Mouse (Mus musculus): ENCODE results near the gene Prkag2.
"Not testable (repeated sequence)": the region's sequence is repeated elsewhere in the genome, so short reads cannot be mapped to it uniquely, and the experiment has no call there.

Gene Prkag2

DNA sequence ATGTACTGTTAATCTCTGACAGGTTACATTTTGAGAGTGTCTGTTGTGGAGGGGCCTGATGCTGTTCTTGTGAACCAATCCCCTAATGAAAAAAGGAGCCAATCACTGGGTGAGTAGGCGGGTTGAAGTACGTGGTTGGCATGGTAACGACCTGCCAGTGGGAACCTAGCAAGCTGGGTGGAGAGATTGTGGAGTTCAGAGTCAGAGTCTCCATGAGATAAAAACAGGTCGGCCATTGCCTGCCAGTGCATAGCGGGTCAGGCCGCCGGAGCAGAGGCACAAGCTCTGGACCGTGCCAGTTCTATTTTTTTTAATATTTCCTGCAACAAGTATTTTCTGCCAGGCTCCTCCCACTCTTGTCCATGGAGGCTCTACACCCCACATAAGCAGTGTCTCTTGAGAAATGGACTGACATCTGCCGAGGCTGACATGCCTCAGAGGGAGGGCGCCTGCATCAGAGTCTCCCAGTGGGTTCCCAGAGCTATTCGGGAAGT, 230.6 kb downstream of the Prkag2 start:
- in situ Hi-C loops (cut with MboI) = no loop called here

DNA sequence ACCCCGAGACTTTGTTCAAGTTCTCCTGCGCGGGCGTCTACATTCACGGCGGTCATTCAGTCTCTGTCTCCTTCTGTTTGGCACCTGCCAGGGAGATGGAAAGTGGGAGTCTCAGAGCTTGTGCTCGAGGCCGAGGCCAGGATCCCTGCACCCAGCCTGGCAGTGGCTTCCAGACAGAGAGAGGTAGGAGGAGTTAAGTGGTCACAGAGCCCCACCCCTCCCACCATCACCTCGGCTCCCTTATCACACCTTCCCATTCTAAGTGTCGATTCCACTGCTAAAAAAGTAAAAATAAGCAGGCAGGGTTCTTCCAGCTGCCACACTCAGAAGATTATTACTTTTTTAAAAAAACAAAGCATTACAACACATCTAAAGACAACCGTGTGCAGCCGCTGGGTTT, 236.6 kb downstream of the Prkag2 start:
- in situ Hi-C loops (cut with MboI) = no loop called here

DNA sequence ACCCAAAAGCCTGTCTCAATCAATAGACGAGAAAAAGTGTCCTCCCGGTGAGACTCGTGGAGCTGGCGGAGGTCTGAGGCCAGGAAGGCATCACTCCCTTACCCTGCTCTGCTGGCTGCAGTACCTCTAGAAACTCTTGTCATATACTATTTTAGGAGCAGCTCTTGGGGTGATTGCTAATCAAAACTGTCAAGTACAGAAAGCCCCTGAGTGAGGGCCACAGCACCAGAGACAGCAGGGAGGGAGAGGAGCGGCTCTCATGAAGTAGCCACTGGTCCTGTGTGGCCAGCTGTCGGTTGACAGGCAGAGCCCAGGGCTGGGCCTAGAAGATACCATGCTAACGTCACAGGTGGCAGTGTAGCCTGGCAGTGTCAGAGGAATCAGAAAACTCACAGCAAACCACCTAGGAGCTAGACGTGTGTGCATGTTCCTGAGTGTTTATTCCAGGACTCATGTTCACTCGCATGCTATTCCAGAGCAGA, 239.0 kb downstream of the Prkag2 start:
- in situ Hi-C loops (cut with MboI) = no loop called here

DNA sequence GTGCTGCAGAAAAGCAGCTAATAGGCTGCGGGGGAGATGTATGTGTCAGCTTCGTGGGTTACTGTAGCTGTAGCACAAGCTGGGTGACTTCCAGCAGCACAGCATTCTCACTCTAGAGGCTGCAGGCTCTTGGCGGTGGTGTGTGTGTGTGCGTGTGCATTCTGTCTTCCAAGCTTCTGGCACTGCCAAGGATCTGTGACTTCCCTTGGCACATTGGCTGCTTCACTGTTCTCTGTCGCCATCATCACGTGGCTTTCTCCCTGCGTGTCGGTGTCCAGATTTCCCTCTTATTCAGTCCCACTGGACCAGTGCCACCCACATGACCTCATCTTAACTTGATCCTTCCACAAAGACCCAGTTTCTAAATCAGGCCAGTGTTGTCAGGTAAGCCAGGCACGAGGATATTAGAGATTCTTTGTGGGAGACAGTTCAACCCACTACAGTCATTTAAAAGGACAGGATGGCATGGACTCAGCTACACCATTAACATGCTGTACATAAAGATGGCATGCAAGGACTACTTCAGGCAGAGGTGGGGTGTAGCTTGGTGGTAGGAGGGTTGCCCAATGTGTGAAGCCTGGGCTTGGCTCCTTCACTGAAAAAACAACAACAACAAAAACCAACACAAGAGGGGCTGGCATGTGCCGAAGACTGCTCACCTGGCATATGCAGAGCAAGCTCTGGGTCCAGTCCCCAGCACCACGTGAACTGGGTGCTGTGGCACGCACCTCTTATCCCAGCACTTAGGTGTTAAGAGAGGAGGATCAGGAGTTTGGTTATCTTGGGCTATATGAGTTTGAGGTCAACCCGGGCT, 239.6 kb downstream of the Prkag2 start:
- in situ Hi-C loops (cut with MboI) = no loop called here

DNA sequence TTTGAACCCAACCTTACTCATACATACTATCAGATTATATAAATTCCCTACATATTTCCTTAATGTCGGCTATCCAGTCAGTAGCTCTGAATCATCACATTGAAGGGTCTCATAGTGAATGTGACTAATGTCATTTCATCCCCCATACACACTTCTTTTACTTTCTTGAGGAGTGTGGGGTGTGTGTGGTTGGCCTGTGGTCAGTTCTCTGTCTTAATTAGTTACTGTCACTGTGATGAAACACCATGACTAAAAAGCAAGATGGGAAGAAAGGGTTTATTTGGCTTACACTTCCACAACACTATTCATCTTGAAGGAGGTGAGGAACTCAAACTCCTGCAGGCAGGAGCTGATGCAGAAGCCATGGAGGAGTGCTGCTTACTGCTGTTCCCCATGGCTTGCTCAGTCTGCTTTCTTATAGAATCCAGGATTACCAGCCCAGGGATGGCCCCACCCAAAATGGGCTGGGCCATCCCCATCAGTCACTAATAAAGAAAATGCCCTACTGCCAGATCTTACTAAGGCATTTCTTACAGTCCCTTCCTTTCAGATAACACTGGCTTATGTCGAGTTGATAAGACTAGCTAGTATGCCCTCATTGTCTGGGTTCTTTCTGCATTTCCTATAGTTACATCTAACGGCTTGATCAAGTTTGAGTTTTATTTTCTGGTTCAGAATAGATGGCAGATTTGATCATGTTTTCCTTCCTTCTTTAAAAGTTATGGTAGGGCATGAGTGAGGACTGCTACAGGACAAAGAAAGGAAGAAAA, 240.5 kb downstream of the Prkag2 start:
- in situ Hi-C loops (cut with MboI) = no loop called here

DNA sequence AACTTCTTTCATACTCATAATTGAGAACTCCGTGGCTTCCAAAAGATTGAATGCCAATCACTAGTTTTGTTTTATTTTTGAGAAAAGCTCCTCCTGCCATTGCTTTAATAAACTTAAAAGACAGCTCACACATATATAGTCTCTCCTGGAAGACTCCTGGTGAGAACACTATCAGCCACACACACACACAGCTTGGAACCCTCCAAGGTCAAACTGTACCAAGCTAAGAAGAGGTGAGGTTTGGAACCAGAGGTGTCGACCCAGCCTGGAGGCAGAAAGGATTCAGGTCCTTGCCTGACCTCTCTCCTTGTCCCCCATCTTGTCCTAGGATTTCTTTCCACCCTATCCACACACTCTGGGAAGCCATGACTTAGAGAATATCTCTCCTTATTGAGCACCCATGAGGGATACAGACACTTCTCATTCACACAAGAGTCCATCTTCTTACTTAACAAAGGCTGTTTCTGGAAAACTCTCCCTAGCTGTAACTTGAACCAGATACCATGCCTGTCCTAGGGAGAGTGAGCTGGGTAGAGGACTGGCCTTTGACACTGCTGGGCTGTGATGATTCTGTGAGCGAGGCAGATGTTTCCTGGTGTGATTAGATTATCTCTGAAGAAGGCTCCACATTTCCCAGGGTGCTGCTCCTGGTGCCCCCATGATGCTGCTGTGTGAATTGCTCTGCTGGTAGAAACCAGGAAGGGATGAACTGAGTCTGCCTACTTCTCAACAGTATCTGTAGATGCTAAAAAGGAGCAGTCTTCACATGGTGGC, 245.4 kb downstream of the Prkag2 start:
- in situ Hi-C loops (cut with MboI) = no loop called here

DNA sequence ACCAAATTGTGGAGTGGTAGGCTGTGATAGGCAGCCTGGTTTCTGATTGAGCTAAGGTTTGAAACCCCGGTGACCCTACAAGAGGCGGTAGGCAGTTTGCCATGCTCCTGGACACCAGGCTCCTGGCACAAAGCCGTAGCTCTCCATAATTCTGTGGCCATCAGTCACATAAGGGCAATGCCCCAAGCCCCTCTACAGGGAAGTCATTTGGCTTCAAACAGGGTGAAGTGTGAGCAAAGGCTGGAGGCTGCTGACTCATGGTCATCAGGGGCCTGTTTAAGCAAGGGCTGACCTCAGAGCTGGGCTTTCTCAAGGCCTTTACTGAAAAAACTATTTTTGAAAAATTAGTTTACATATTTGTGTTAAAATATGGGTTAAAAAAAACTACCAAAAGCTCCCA, 246.2 kb downstream of the Prkag2 start:
- in situ Hi-C loops (cut with MboI) = no loop called here

DNA sequence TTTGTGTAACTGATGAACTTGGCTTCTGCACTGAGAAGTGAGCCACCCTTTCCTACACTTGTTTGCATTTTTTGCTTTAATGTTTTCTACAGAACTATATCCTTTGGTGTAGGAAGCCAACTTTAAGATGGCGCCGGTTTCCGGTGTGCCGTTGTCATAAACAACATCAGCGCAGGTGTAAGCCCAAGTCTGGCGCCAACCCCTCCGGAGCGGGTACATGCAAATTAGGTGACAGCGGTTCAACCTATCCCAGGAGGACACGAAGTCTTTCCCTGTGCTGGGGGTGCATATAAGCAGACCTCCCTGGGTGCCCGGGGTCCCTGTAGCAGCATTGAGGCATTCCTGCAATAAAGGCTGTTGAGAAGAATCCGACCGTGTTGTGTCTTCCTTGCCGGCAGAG, 252.2 kb downstream of the Prkag2 start:
- in situ Hi-C loops (cut with MboI) = not testable (repeated sequence)

DNA sequence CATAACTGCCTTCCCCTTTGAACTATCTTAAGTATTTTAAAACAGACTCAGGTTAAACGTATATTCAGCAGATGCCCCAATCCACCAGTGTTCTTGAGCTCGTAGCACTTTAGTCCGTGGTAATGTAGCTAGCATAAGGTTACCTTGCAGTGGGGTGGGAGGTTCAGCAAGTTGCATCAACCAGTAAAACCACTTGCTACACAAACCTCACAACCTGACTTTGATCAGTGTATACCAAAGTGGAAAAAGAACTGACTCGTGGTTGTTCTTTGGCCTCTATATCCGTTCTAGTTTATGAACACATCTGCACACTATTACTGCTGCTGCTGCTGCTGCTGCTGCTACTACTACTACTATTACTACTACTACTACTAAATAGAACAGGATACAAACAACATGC, 256.6 kb downstream of the Prkag2 start:
- in situ Hi-C loops (cut with MboI) = no loop called here

DNA sequence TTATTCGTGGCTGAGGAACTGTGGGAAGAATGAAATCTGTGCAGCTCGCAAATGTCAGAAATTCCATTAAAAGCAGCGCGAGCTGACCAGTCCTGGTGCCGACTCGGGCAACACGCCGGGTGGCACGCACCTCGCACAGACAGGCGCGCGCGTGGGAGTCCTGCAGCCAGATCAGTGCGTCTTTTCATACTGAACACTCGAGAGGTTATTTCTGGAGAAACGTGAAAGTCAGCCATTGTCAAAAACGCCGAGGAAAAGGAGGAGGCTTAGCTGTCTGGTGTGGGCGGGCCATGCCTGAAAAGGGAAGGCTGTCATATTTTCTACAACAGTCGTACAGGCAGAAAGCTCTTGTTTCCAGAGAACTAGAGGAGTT, 257.4 kb downstream of the Prkag2 start:
- in situ Hi-C loops (cut with MboI) = no loop called here

DNA sequence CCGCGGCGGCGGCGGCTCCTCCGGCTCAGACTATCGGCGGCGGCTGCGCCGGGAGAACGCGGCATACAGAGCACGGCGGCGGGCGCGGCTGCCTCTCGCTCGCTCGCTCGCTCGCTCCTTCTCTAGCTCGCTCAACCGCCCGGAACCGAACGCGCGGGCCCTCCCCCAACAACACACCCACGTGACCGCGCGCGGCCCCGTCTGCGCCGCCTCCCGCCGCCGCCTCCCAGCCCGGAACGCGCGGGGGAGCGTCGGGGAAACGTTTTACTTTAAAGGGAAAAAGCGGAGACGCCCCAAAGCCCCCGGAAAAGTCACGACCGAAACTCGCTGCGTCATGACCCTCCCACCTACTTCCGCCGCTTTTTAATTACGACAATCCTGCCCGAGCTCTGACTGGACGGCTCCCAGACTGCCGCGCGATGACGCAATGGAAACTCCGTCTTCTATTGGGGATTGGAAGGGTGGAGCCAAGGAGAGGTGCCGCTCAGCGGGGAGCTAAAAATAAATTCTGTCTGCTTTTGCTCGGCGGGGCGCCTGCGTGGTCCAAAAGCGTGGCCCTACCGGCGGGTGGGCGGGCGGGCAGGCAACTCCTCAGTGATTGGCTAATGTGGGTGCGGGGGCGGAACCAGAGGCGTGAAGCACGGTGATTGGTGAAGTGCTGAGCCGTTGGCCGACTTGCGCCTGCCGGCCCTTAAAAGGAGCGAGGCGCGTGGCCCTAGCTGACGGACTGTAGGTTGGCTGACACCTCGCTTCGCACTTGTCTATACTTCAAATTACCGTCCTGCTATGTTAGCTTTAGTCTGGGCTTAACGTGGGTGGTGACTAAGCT, 258.0 kb downstream of the Prkag2 start, which contains the start of gene Rheb:
Gene Rheb, minus strand, starts transcription at position 351 of the 829 bp plus-strand sequence.
- in situ Hi-C loops (cut with MboI) = no loop called here

DNA sequence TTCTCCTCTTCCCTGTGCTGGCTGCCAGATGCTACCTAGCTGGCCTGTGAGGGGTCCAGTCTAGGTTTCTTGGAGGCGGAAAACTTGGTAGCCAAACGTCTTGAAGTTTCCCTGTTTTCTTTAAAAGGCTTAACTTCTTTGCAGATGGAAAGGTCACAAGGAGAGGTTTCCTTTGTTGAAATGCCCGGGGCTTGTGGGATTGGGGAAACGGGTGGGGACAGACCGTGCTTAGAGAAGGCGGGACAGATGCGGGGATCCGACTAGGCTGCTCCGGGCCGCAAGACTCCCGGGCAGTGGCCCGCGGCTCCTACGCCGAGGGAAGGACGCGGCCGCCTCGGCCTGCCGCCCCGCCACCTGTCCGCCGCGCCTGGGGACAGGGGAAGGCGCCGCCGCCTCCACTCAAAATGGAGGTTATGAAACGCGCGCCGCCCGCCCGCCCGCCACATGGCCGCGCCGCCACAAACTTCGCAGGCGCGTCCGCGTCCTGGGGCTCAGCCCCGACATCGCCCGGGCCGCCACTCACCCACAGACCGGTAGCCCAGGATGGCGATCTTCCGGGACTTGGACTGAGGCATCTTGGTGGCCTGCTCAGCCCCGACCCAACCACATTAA, 258.7 kb downstream of the Prkag2 start:
- in situ Hi-C loops (cut with MboI) = no loop called here

DNA sequence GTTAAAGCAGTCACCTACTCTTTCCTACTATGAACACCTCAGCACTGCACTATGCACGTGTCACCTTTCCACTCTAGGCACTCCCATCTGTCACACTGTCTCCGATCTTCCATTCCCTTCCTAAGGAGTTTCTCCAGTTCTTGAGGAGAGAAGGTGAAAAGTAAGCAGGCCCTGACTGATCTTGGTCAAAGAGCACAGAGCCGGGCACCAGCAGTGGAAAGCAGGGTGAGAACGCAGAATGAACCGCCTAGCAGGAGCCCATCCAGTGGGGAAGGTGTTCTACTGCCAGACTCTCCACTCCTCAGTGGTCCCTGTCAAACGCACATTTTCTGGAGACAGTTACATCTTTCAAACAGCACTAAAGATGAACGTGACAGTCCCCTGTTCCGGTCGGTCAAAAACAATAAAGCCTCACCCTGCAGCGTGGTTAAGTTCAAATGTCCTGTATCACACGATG, 259.4 kb downstream of the Prkag2 start:
- in situ Hi-C loops (cut with MboI) = no loop called here

DNA sequence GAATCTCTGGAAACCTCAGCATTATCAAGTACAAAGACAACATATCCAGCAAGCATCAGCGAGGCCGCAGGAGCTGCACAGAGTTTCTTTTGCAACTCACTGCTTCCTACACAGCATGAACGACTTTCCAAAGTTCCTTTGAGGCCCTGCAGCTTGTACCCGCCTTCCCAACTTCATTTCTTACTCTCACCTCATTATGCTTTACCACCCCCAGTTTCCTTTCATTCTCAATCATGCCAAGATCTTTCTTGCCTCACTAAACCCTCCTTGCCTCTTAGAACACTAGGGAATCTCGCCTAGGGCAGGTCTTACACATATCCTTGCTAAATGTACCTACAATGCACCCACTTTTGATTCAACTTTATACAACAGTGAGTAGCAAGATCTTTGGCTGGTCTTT, 266.0 kb downstream of the Prkag2 start:
- in situ Hi-C loops (cut with MboI) = no loop called here

DNA sequence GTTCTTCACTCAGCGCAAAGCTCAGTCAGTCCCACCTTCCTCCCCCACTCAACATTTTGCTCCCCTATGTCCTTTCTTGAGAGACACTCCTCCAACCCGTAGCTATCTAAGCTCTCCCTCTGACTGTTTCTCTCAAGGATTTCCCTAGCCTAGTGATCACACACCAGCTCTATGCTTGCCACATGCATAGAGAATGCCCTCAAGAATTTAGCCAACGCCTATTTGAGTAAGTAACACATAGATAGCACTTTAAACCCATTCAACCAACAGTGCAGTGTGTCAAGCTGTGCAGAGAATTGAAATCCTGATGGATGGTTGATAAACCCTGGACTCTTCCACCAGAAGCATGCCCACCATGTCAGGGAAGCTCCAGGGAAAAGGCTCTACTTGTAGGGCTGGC, 268.5 kb downstream of the Prkag2 start:
- in situ Hi-C loops (cut with MboI) = no loop called here

DNA sequence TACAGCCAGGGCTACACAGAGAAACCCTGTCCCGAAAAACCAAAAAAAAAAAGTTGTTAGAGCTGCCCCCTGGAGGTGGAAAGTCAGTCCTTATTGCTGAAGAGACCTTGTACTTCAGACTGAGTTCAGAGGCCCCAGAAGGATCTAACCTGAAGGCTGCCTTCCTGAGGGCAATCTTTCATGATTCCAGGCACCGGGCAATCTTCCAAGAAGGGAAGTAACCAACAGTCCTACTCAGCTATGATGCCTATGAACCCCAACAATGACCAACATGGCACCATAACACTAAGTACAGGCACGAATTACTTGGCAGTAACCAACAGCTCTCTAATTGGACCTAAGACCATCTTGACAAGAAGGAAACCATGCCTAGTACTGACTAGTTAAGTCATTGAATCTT, 272.0 kb downstream of the Prkag2 start:
- in situ Hi-C loops (cut with MboI) = no loop called here

DNA sequence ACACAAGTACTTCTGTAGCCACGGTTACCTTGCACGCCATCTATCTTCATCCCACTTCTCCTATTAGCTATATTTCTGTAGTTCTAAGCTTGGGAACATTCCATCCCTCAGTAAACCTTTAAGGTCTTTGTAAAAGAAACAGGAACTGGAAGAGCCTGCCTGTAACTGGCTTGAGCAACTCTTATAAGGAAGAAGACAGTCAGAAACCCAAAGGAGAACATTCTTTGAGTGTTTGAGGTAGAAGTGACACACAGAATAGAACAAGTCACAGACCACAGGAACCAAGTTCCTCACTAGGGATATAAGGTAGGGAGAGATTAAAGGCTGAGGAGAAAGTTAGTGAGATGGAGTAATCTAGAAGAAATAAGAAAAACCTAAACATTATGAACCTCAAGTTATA, 273.3 kb downstream of the Prkag2 start:
- in situ Hi-C loops (cut with MboI) = no loop called here

DNA sequence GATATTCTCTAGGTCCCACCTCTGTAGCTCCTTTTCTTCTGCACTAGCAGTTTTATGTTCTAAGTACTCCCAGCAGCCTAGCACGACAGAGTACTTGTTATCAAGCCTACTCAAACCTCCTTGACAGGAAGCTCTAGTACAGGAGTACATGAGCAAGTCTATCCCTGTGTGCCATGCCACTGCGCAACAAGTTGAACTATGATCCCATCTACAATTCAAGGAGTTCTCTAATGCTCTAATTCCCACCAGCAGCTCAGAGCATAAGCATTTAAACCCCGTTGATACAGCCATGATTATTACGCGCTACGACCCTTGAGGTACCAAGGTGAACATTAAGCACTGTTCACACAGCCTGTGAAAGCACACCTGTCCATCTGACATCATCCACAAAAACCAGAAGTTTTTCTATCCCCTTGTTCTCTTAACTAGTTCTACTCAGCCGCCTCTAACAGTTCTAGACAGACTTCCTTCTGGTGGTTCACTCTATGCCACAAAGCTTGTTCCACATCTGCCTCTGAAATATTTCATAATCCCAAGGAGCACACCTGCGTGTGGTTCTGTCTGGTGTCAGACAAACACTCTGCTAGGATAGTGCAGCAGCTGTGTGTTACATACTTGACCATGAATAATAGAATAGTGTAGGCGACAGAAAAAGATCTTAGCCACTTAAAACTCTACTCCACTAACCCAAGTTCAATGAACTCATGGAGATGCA, 274.2 kb downstream of the Prkag2 start:
- in situ Hi-C loops (cut with MboI) = no loop called here

DNA sequence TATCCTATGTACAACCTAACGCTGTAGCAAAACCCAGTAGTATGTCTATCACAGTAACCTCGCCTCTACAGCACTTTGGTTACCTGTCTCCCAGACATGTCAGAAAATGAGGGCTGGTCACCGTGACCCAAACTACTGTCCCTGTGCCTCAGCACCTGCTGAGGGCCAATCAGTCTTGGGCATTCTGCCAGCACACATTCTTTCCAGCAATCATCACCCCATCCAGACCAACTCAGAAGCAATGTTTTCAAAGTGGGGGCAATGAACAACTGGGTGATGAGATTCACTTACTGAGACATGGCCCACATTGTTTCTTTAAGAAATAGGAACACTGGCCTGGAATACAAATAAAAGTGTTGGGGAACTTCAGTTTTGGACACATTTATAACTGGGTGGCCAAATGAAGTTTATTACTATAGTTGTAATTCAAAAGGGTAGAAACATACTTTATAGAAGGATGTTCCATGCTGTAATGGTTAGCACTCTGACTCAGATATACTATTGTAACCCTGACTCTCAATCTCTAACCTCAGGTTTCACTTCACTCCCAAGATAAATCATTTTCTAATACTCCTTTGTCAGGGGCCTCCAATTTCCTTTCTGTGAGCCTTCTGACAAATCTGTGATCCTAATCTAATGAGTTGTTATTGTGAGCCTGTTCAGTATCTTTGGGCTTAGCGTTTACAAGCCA, 274.9 kb downstream of the Prkag2 start:
- in situ Hi-C loops (cut with MboI) = no loop called here

All from mature B cell (primary cell).